Mouse (Mus musculus) MEL (cell line): ENCODE measurements around the gene Serpina3c. TPM values are rescaled to one million over a fixed set of nuclear protein-coding genes. Genes with fewer than 3 reads are reported as not detected.

Source experiments
- DNase-seq: peaks from one replicate; pipeline ENCODE4 v3.0.0; 2011; ENCODE audit warnings: low read depth, low spot score
- H3K27ac ChIP-seq: 2 replicates; pipeline ENCODE4 v1.5.1; 2012; ENCODE audit warnings: low read depth, mild to moderate bottlenecking, control low read depth, low read length, moderate library complexity; ENCODE audit not compliant: control insufficient read depth
- H3K27me3 ChIP-seq, 2 experiments: fragments of 150-350 bp in 1 of 2; sonication (generic) in 1 of 2; 2 replicates each; pipeline ENCODE4 v1.6.1; 2012; ENCODE audit warnings: low read length in 2 of 2, mild to moderate bottlenecking in 2 of 2, improper control_type of control experiment in 1 of 2, moderate library complexity in 1 of 2; ENCODE audit not compliant: insufficient read depth in 2 of 2, control insufficient read depth in 1 of 2
- H3K36me3 ChIP-seq, 2 experiments: 2 replicates each; pipeline ENCODE4 v1.6.1; 2012 to 2014; ENCODE audit warnings: low read length in 2 of 2, improper control_type of control experiment in 1 of 2, inconsistent platforms in 1 of 2, mild to moderate bottlenecking in 1 of 2; ENCODE audit not compliant: insufficient read depth in 2 of 2, control insufficient read depth in 1 of 2
- H3K4me1 ChIP-seq, 2 experiments: fragments of 150-350 bp in 1 of 2; sonication (generic) in 1 of 2; 2 replicates each; pipeline ENCODE4 v1.6.1; 2012; ENCODE audit warnings: low read length in 2 of 2, improper control_type of control experiment in 1 of 2, mild to moderate bottlenecking in 1 of 2; ENCODE audit not compliant: insufficient read depth in 2 of 2, control insufficient read depth in 1 of 2
- H3K4me3 ChIP-seq, 2 experiments: fragments of 150-350 bp in 1 of 2; sonication (generic) in 1 of 2; 2 replicates each; pipeline ENCODE4 v1.5.1; 2012; ENCODE audit warnings: low read depth in 2 of 2, low read length in 2 of 2, mild to moderate bottlenecking in 2 of 2, moderate library complexity in 2 of 2, control low read depth in 1 of 2, improper control_type of control experiment in 1 of 2; ENCODE audit not compliant: control insufficient read depth in 1 of 2, insufficient read depth in 1 of 2
- H3K79me2 ChIP-seq: 2 replicates; pipeline ENCODE4 v1.6.1; 2012; ENCODE audit warnings: mild to moderate bottlenecking, low read length, moderate library complexity; ENCODE audit not compliant: control insufficient read depth, poor library complexity, insufficient read depth
- H3K9ac ChIP-seq: 2 replicates; pipeline ENCODE4 v1.6.1; 2012; ENCODE audit warnings: low read depth, mild to moderate bottlenecking, control low read depth, low read length, moderate library complexity; ENCODE audit not compliant: control insufficient read depth, poor library complexity, severe bottlenecking
- H3K9me3 ChIP-seq: fragments of 150-350 bp; sonication (generic); replicated peaks from 2 replicates; pipeline ENCODE4 v1.6.1; 2012; ENCODE audit warnings: mild to moderate bottlenecking, low read length, improper control_type of control experiment, moderate library complexity; ENCODE audit not compliant: insufficient read depth
- MAZ ChIP-seq: IDR thresholded peaks from 2 replicates; pipeline ENCODE4 v1.6.1; 2012; ENCODE audit warnings: low read depth, mild to moderate bottlenecking, inconsistent platforms, low read length, improper control_type of control experiment
- MXI1 ChIP-seq: IDR thresholded peaks from 2 replicates; pipeline ENCODE4 v1.6.1; 2011; ENCODE audit warnings: mild to moderate bottlenecking, low read depth, low read length, improper control_type of control experiment
- POLR2AphosphoS5 ChIP-seq: IDR thresholded peaks from 2 replicates; pipeline ENCODE4 v1.6.1; 2012; ENCODE audit warnings: low read depth, borderline replicate concordance, mild to moderate bottlenecking, inconsistent platforms, low read length, moderate library complexity, mixed read lengths
- TBP ChIP-seq: IDR thresholded peaks from 2 replicates; pipeline ENCODE4 v1.8.0; 2011; ENCODE audit warnings: low read depth, low read length, improper control_type of control experiment
- polyA plus RNA-seq, 2 experiments: library from polyadenylated mRNA; stranded (reverse) in 1 of 2; unstranded in 1 of 2; fragments of >175 nt in 1 of 2; fragments of >200 nt in 1 of 2; gene quantifications; 2 replicates each; pipeline versions ENCODE4 v1.2.1 to v1.2.4; 2012; ENCODE audit warnings: low replicate concordance in 2 of 2, low read depth in 1 of 2; ENCODE audit not compliant: insufficient read length in 2 of 2, insufficient read depth in 1 of 2, missing spikeins in 1 of 2
- total RNA-seq: library from RNA; depleted of rRNA; stranded (reverse); fragments of 300-350 nt; gene quantifications from 2 replicates; pipeline ENCODE4 v1.2.3, GENCODE M21; 2012; rRNA removed

Serpina3c gene
- total and polyA plus RNA-seq, 3 experiments, result not detected

GRCm38 (mm10) chr12:104105847-104106246 lies 47.8 kb downstream of the Serpina3c start:
- no peaks in the 10 kb centered on the region for H3K36me3 ChIP-seq
- H3K9ac ChIP-seq, result no peak overlapping the region
- TF ChIP-seq MXI1, result no peak
- no peak for DNase-seq
- H3K9me3 ChIP-seq, result no peaks in the 10 kb centered on the region
- H3K79me2 ChIP-seq, result no peaks in the 10 kb centered on the region
- H3K27me3 ChIP-seq, result no peaks in the 10 kb centered on the region
- H3K27ac ChIP-seq, result no peak overlapping the region
- no peaks in the 10 kb centered on the region for H3K4me1 ChIP-seq
- no peak overlapping the region for H3K4me3 ChIP-seq

DNA sequence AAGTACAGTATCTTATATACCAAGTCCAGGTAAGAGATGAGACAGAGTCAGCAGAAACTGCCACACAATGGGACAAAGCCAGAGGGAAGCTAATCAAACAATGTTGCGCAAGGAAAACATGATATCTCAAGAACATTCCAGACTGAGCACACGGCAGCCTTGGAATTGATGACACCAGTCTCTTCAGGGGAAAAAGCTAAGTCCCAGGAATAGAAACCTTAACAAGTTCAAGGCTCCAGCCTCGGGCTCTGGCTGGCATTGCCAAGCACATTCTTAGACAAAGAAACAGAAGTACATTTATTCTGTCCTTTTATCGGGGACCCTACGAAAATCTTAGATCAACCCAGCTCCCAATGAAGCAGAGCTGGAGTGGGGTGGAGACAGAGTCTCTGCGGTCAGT lies 52.9 kb downstream of the Serpina3c start, which contains the start of gene Serpina5:
Gene Serpina5 (plus strand): TSS at position 346 of the 400 bp plus-strand sequence.
- no peaks in the 10 kb centered on the region for H3K36me3 ChIP-seq
- TF ChIP-seq TBP (no peak), POLR2AphosphoS5 (no peak), MAZ (no peak)
- TF ChIP-seq, all 39 proteins: peak for 0
- no peaks in the 10 kb centered on the region for H3K79me2 ChIP-seq
- no peak within 1 kb of the TSS for H3K4me3 ChIP-seq
- H3K4me1 ChIP-seq, result no peaks in the 10 kb centered on the region
- H3K9ac ChIP-seq, result no peak within 1 kb of the TSS
- no peak within 1 kb of the TSS for H3K27ac ChIP-seq
- H3K27me3 ChIP-seq, result no peaks in the 10 kb centered on the region
- no peak for DNase-seq
- no peaks in the 10 kb centered on the region for H3K9me3 ChIP-seq

Other genes starting within 250 kb of the Serpina3c start
- gene Serpina1c, start 249.0 kb downstream of the Serpina3c start, total RNA-seq, result not detected in 2 replicates
- not detected for gene Serpina1c, start 249.0 kb downstream of the Serpina3c start, polyA plus RNA-seq
- gene Serpina1e, start 194.9 kb downstream of the Serpina3c start, total RNA-seq, result not detected in 2 replicates
- not detected for gene Serpina1e, start 194.9 kb downstream of the Serpina3c start, polyA plus RNA-seq
- 0.65 TPM in 2 replicates for gene Serpina11, start 163.9 kb downstream of the Serpina3c start, total RNA-seq
- gene Serpina11, start 163.9 kb downstream of the Serpina3c start, polyA plus RNA-seq, result under 1 TPM in 1 of 2 experiments, not detected in 1; 0.67 TPM
- gene Serpina9, start 140.1 kb downstream of the Serpina3c start, total RNA-seq, result not detected in 2 replicates
- gene Serpina9, start 140.1 kb downstream of the Serpina3c start, polyA plus RNA-seq, result under 1 TPM in 1 of 2 experiments, not detected in 1; 0.06 TPM
- 0.04 TPM in 1 of 2 replicates, not detected in the other for gene Serpina12, start 109.4 kb downstream of the Serpina3c start, total RNA-seq
- gene Serpina12, start 109.4 kb downstream of the Serpina3c start, polyA plus RNA-seq, result not detected
- gene Serpina5, start 52.8 kb downstream of the Serpina3c start, total RNA-seq, result not detected in 2 replicates
- not detected for gene Serpina5, start 52.8 kb downstream of the Serpina3c start, polyA plus RNA-seq
- gene Serpina3a, start 41.1 kb downstream of the Serpina3c start, total RNA-seq, result not detected in 2 replicates
- not detected for gene Serpina3a, start 41.1 kb downstream of the Serpina3c start, polyA plus RNA-seq
- not detected in 2 replicates for gene Serpina3b, start 25.9 kb downstream of the Serpina3c start, total RNA-seq
- gene Serpina3b, start 25.9 kb downstream of the Serpina3c start, polyA plus RNA-seq, result not detected
- gene Serpina3f, start 60.7 kb upstream of the Serpina3c start, total RNA-seq, result not detected in 2 replicates
- not detected for gene Serpina3f, start 60.7 kb upstream of the Serpina3c start, polyA plus RNA-seq
- 0.19 and 0.33 TPM in 2 replicates for gene Serpina3g, start 82.4 kb upstream of the Serpina3c start, total RNA-seq
- gene Serpina3g, start 82.4 kb upstream of the Serpina3c start, polyA plus RNA-seq, result under 1 TPM in 1 of 2 experiments, not detected in 1; 0.24 TPM
- not detected in 2 replicates for gene Serpina3i, start 109.3 kb upstream of the Serpina3c start, total RNA-seq
- gene Serpina3i, start 109.3 kb upstream of the Serpina3c start, polyA plus RNA-seq, result not detected
- gene Serpina3j, start 160.7 kb upstream of the Serpina3c start, total RNA-seq, result not detected in 2 replicates
- gene Serpina3j, start 160.7 kb upstream of the Serpina3c start, polyA plus RNA-seq, result not detected
- not detected in 2 replicates for gene Serpina3k, start 184.6 kb upstream of the Serpina3c start, total RNA-seq
- gene Serpina3k, start 184.6 kb upstream of the Serpina3c start, polyA plus RNA-seq, result not detected
- not detected in 2 replicates for gene Serpina3m, start 184.6 kb upstream of the Serpina3c start, total RNA-seq
- not detected for gene Serpina3m, start 184.6 kb upstream of the Serpina3c start, polyA plus RNA-seq